Mouse (Mus musculus): ENCODE data around the gene Ap3b1.

GRCm38 (mm10) chr13:94480256-94480655, 121.5 kb downstream of the Ap3b1 start:
- no peak for TF ChIP-seq CTCF (IDR thresholded peaks at IDR 0.05; ENCODE audit: low read depth, low read length)
- TF ChIP-seq POLR2A (IDR thresholded peaks at IDR 0.05; ENCODE audit: insufficient read depth, low read length): no peak
